Mouse (Mus musculus) liver, postnatal 0 days (tissue): ENCODE measurements around the gene Atxn7l1.

ENCODE experiments used
- CTCF ChIP-seq: sonication (generic); IDR thresholded peaks from 2 replicates; pipeline ENCODE4 v1.5.1; 2016; ENCODE audit warnings: antibody characterized with exemption, low read depth
- EP300 ChIP-seq: IDR thresholded peaks from 2 replicates; pipeline ENCODE4 v1.6.1; 2016; ENCODE audit warnings: antibody characterized with exemption, low read depth, mild to moderate bottlenecking

DNA sequence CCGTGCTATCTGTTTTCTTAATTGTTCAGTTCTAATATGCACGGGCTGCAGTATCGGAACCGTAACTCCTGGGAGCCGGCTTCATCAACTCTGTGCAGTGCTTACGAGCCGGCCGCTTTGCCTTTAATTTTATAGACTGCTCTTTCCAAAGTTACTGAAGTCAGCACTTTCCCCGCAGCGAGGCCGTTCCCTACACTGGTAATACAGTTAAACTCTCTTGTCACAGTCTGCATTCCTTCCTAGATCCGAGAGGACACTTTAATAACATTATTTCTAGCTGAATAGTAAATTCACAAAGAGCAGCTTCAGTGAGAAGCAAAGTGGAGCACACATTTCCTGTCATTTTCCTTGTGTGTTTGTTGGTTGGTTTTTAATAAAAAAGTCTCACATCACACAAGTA is 124.4 kb downstream of the Atxn7l1 start:
- no peak for TF ChIP-seq CTCF
- no peak for TF ChIP-seq EP300
